Mouse (Mus musculus) brain, adult 2 months (tissue): Measurements from ENCODE around the gene Cox10.

Experiments
- DNase-seq: peaks from one replicate; pipeline ENCODE4 v3.0.0; 2011; ENCODE audit warnings: low read depth, low spot score

Cox10 gene

GRCm38 (mm10) chr11:63957207-63957606 is 122.1 kb downstream of the Cox10 start:
- DNase-seq: peak; percentile 46

- DNase-seq: no peak
These were observed 122.5 kb downstream of the Cox10 start for GRCm38 (mm10) chr11:63956748-63957147.

DNA sequence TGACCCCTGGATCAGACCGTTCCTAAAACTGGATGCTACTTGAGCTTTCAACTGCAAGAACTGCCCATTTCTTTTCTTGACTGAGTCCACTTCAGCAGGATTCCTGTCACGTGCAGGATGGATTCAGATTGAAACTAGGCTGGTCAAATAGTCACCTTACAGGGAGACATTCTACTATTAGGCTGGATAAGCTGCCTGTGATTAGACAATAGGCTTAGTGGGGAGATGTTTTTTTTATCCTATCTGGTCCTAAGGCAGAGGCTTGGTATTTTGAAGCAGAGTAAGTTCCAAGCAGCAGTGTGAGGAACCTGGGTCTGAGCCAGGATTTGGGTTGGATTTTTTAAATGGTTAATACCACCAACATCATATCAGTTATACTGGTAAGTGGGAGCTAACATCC is 125.4 kb downstream of the Cox10 start:
- DNase-seq: no peak

DNA sequence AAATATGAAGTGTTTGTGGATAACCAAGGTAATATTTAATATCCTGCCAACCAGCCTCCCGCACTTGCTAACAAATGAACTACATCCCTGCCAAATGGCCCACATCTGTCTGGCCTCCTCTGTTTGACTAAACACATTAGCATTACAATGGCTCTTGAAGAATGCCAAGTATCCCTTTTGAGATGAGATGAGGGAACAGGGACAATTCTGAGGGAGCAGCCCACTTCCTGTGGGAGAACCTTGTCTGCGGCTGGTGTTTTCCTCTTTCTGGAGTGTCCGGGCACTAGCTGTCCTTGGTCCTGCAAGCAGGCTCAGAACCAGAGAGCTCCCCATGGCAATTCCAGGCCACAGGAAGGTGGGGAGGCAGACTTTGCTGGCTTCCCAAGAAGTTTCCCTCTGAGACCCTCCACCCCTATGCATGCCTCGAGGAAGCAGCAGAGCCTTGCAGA is 126.5 kb downstream of the Cox10 start:
- no peak for DNase-seq

- no peak for DNase-seq
These were observed 127.2 kb downstream of the Cox10 start for GRCm38 (mm10) chr11:63951831-63952631.

DNA sequence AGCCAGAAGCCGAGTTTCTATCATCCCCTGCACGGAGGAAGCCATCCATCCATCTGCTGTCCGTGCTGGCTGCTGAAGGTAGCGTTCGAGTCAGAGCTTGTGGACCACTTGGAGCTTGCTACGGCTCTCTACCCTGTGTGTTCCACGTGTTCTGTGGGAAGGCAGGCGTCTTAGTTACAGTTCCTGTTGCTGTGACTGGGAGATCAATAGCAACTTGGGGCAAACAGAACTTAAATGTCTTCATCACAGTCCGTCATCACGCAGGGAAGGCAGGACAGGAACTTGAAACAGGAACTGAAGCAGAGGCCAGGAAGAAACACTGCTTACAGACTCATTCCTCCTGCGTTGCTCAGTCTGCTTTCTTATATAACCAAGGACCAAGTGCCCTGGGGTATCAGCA is 130.9 kb downstream of the Cox10 start:
- DNase-seq: no peak

- peak; percentile 76 for DNase-seq
These were observed 132.2 kb downstream of the Cox10 start for GRCm38 (mm10) chr11:63947024-63947423.

GRCm38 (mm10) chr11:63943947-63944346 is 135.3 kb downstream of the Cox10 start:
- no peak for DNase-seq

GRCm38 (mm10) chr11:63943268-63943890 is 135.9 kb downstream of the Cox10 start:
- DNase-seq: peak; percentile 15

DNA sequence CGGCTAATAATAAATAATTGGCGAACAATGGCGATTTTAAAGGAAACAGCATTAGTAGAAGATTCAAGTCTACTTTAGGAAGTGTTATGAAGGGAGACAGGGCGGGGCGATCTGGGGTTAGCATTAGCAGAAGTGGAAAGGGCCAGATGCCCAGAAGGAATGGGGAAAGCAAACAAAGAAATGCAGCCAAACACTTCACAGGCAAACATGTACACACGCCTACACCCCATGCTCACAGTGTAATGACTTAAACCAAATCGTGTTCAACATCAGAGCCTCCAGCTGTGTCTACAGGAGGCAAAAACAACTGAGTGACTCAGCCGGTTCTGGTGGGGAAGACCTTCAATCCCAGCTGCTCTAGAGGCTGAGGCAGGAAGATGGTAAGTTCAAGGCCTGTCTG is 137.1 kb downstream of the Cox10 start:
- DNase-seq: no peak

DNA sequence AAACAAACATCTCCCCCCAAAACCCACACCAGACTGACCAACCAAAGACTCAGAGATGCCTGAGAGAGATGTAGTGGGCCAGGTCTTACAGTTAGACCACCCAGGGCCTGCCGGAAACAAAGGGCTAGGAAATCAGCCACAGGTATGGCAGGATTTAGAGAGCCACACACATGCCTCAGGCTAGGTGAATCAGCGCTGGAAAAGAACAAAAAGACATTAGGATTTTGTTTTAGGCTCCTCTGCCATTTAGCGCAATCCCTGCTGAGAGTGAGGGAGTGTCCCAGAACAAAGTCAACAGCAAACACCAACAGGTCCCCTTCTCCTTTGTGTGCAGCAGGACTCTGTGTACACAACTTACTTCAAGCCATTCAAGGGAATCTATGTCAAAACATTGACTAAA is 142.6 kb downstream of the Cox10 start:
- DNase-seq: no peak

- no peak for DNase-seq
These were observed 152.4 kb downstream of the Cox10 start for GRCm38 (mm10) chr11:63926901-63927300.

GRCm38 (mm10) chr11:63925161-63925582 is 154.1 kb downstream of the Cox10 start:
- peak; percentile 51 for DNase-seq

- no peak for DNase-seq
These were observed 154.9 kb downstream of the Cox10 start for GRCm38 (mm10) chr11:63924286-63924930.

DNA sequence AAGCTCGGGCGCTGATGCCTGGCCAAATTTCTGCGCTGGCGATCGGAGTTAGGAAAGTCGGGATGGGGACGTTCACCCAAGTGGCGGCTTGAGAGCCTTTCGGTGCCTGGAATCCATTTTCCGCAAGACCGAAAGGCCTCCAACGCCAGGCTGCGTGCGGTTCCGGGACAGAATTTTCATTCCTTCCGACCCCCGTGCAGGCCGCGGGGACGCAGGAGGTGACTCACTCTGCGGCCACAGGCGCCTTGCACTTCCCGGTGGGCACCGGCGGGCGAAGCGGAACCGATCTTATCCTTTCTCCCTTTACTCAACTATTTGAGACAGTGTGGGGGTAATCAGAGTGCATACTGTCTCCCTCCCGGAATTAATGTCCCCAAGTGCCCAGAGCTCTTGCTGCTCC is 155.9 kb downstream of the Cox10 start:
- no peak for DNase-seq

DNA sequence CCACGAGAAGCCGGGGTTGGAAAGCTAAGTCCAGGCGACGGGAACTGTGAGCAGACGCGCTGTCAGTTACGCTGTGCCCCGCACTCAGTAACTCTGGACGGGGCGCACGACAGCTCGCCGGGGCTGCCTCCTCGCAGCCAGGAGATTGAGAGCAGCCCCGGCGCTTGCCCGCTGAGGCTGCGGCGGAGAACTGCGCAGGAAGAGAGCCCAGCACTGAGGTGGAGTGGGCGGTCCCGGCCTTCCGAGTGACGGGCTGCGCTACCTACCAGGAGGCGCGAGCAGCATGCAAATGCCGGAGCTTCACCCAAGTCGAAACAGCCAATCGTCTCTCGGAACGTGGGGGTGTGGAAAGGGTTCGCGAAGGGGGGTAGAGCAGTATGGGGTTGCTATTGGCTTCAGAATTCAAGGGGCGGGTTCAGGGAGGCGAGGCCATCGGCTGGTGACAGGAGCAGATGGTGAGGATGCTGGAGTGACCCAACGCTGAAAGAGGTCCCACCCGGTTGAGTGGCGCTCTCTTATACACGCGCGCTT is 157.1 kb downstream of the Cox10 start, which contains the start of gene Hs3st3b1:
Gene Hs3st3b1, minus strand, starts transcription at position 200 of the 531 bp plus-strand sequence.
- DNase-seq: peak; percentile 92

DNA sequence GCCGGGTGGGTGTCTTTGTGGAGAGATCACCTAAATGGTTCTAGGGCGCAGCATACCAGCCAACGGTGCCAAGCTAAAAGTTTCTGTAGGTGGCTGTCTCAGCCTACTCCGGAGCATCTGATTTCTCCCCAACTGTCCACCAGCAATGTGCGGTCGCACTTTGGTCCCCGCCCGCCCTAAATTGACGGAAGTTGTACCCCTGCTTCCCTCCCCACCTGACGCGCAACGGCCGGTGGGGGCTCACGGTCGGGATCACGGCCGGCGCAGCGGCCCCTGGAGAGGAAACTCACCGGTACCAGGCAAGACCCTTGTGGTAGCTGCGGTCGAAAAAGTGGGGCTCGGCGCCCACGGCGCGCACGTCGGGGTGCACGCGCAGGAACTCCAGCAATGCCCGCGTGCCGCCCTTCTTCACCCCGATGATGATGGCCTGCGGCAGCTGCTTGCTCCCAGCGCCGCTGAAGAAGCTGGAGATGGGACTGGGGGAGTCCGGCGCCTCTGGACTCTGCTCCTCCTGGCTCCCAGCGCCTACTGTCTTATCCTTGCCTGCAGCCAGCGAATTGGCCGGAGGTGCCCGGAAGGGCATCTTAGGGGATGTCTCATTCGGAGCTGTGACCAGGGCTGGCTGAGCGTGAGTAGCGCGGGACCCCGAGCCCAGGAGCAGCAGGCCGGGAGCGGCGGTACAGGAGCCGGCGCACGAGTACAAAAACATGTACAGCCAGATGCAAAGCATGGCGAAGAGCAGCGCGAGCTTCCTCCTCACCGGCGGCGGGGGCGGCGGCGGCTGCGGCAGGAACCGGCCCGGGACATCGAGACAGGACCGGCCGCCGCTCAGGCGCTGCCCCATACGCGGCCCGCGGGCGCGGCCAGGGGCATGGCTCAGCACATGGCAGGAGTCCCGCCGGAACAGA is 158.0 kb downstream of the Cox10 start:
- no peak for DNase-seq

- DNase-seq: peak; percentile 79
These were observed 158.7 kb downstream of the Cox10 start for GRCm38 (mm10) chr11:63920531-63920930.

- no peak for DNase-seq
These were observed 159.8 kb downstream of the Cox10 start for GRCm38 (mm10) chr11:63919211-63920098.
